Mouse (Mus musculus) intestine, embryonic 14.5 days (tissue): ENCODE measurements around the gene Slc26a1. TPM values are rescaled to one million over a fixed set of nuclear protein-coding genes. Genes with fewer than 3 reads are reported as not detected.

ENCODE experiments used
- ATAC-seq: fragments of 200-750 bp; cut with Nextera tagmentation; replicated peaks from 2 replicates; pipeline ENCODE4 v1.8.0; 2017; ENCODE audit warnings: low read depth, moderate number of reproducible peaks, moderate TSS enrichment, moderate library complexity; ENCODE audit not compliant: low FRiP score, low TSS enrichment
- DNase-seq: peaks from one replicate; pipeline ENCODE4 v3.0.0-alpha.2; 2018; ENCODE audit warnings: low spot score
- H3K27ac ChIP-seq: fragments of 300-500 bp; sonication (generic); 2 replicates; pipeline ENCODE4 v1.5.1; 2014; ENCODE audit warnings: low read depth, mild to moderate bottlenecking, control low read depth
- H3K27me3 ChIP-seq: fragments of 300-500 bp; sonication (generic); replicated peaks from 2 replicates; pipeline ENCODE4 v1.6.1; 2014; ENCODE audit warnings: low read length, control low read depth; ENCODE audit not compliant: control insufficient read depth, insufficient read depth
- H3K36me3 ChIP-seq: fragments of 300-500 bp; sonication (generic); 2 replicates; pipeline ENCODE4 v1.6.1; 2014; ENCODE audit warnings: low read length, control low read depth; ENCODE audit not compliant: control insufficient read depth, insufficient read depth
- H3K4me1 ChIP-seq: fragments of 300-500 bp; sonication (generic); replicated peaks from 2 replicates; pipeline ENCODE4 v1.6.1; 2014; ENCODE audit warnings: low read length, control low read depth, mixed read lengths; ENCODE audit not compliant: control insufficient read depth, insufficient read depth
- H3K4me2 ChIP-seq: fragments of 300-500 bp; sonication (generic); 2 replicates; pipeline ENCODE4 v1.6.1; 2014; ENCODE audit warnings: low read length
- H3K4me3 ChIP-seq: fragments of 300-500 bp; sonication (generic); 2 replicates; pipeline ENCODE4 v1.5.1; 2014; ENCODE audit warnings: low read depth, low read length, control low read depth, mixed read lengths
- H3K9ac ChIP-seq: fragments of 300-500 bp; sonication (generic); 2 replicates; pipeline ENCODE4 v1.6.1; 2014; ENCODE audit warnings: mild to moderate bottlenecking, low read length
- H3K9me3 ChIP-seq: fragments of 300-500 bp; sonication (generic); 2 replicates; pipeline ENCODE4 v1.6.1; 2016; ENCODE audit warnings: low read length, control low read depth; ENCODE audit not compliant: control insufficient read depth
- WGBS: fragments of 180-500 bp; shearing (Covaris S2); extraction: QIAGEN DNeasy Blood & Tissue Kit; methylation state at CpG from one replicate; pipeline ENCODE4 v1.1.7; 2014; 5-methylcytosine and 5-hydroxymethylcytosine counted together
- polyA plus RNA-seq: library from polyadenylated mRNA; unstranded; fragments of >200 nt; fragmentation: Nextera tagmentation; extraction: Ambion mirVana; gene quantifications from 2 replicates; pipeline ENCODE4 v1.2.1, GENCODE M21; 2014

The Slc26a1 gene
- polyA plus RNA-seq, 1 experiment from 2014 or later: 1.2 TPM

- H3K27me3 ChIP-seq: no peaks in the 10 kb centered on the region
- ATAC-seq (no peak), DNase-seq (peak; percentile 38)
- H3K36me3 ChIP-seq: peaks cover 51% of the 10 kb centered on the region
- no peak overlapping the region for H3K9ac ChIP-seq
- H3K9me3 ChIP-seq: no peaks in the 10 kb centered on the region
- H3K4me3 ChIP-seq: no peak overlapping the region
- no peak overlapping the region for H3K4me2 ChIP-seq
- WGBS: 92% methylated on average over 15 of the region's 15 CpGs
- peaks cover 5% of the 10 kb centered on the region for H3K4me1 ChIP-seq
- H3K27ac ChIP-seq: no peak overlapping the region
Observed at GRCm38 (mm10) chr5:108655891-108656650, 19.3 kb downstream of the Slc26a1 start.

GRCm38 (mm10) chr5:108655381-108655780, 20.0 kb downstream of the Slc26a1 start:
- Histone ChIP-seq H3K9me3 (no peaks in the 10 kb centered on the region), H3K27me3 (no peaks in the 10 kb centered on the region), H3K4me1 (peaks cover 5% of the 10 kb centered on the region), H3K36me3 (peaks cover 55% of the 10 kb centered on the region), H3K4me2 (no peak overlapping the region), H3K9ac (no peak overlapping the region), H3K27ac (no peak overlapping the region), H3K4me3 (no peak overlapping the region)
- ATAC-seq: no peak
- WGBS: 92% methylated on average over 9 of the region's 9 CpGs
- DNase-seq: no peak

- no peaks in the 10 kb centered on the region for H3K27me3 ChIP-seq
- H3K27ac ChIP-seq: no peak overlapping the region
- peaks cover 58% of the 10 kb centered on the region for H3K36me3 ChIP-seq
- no peak for DNase-seq
- no peak overlapping the region for H3K4me2 ChIP-seq
- 95% methylated on average over 10 of the region's 10 CpGs for WGBS
- H3K4me1 ChIP-seq: peaks cover 1% of the 10 kb centered on the region; the same call in 1 of the 2 replicates
- H3K4me3 ChIP-seq: no peak overlapping the region
- H3K9ac ChIP-seq: no peak overlapping the region
- no peak for ATAC-seq
- no peaks in the 10 kb centered on the region for H3K9me3 ChIP-seq
Observed at GRCm38 (mm10) chr5:108654444-108654990, 20.9 kb downstream of the Slc26a1 start.

GRCm38 (mm10) chr5:108653341-108653740, 22.0 kb downstream of the Slc26a1 start:
- Histone ChIP-seq H3K27ac (no peak overlapping the region), H3K36me3 (peaks cover 70% of the 10 kb centered on the region)
- no peak for DNase-seq

GRCm38 (mm10) chr5:108651823-108652222, 23.5 kb downstream of the Slc26a1 start:
- no peak for DNase-seq
- H3K27me3 ChIP-seq: no peaks in the 10 kb centered on the region
- H3K9me3 ChIP-seq: no peaks in the 10 kb centered on the region
- H3K27ac ChIP-seq: no peak overlapping the region
- peaks cover 74% of the 10 kb centered on the region for H3K36me3 ChIP-seq
- 59% methylated on average over 1 of the region's 1 CpGs for whole genome bisulfite sequencing
- H3K9ac ChIP-seq: no peak overlapping the region
- peak; percentile 49; the same call in 1 of the 2 replicates for ATAC-seq
- no peaks in the 10 kb centered on the region for H3K4me1 ChIP-seq
- H3K4me2 ChIP-seq: no peak overlapping the region
- no peak overlapping the region for H3K4me3 ChIP-seq

More at GRCm38 (mm10) chr5:108653341-108653740, 22.0 kb downstream of the Slc26a1 start:
- Histone ChIP-seq H3K27me3 (no peaks in the 10 kb centered on the region), H3K9ac (no peak overlapping the region), H3K9me3 (no peaks in the 10 kb centered on the region), H3K4me3 (no peak overlapping the region), H3K4me1 (no peaks in the 10 kb centered on the region), H3K4me2 (no peak overlapping the region)
- 89% methylated on average over 6 of the region's 6 CpGs for WGBS
- no peak for ATAC-seq

GRCm38 (mm10) chr5:108651136-108651720, 24.1 kb downstream of the Slc26a1 start:
- Histone ChIP-seq H3K4me3 (no peak overlapping the region), H3K27me3 (no peaks in the 10 kb centered on the region), H3K9me3 (no peaks in the 10 kb centered on the region), H3K9ac (no peak overlapping the region), H3K4me1 (no peaks in the 10 kb centered on the region), H3K36me3 (peaks cover 76% of the 10 kb centered on the region), H3K4me2 (no peak overlapping the region), H3K27ac (no peak overlapping the region)
- no peak; the same call in 1 of the 2 replicates for ATAC-seq
- 80% methylated on average over 5 of the region's 5 CpGs for WGBS
- DNase-seq: no peak

- Histone ChIP-seq H3K9ac (no peak overlapping the region; the same call in 1 of the 2 replicates), H3K9me3 (no peaks in the 10 kb centered on the region), H3K36me3 (peaks cover 78% of the 10 kb centered on the region), H3K27ac (no peak overlapping the region), H3K4me3 (no peak overlapping the region), H3K27me3 (no peaks in the 10 kb centered on the region), H3K4me2 (no peak overlapping the region), H3K4me1 (no peaks in the 10 kb centered on the region)
- DNase-seq (no peak), ATAC-seq (no peak)
- WGBS: 92% methylated on average over 7 of the region's 7 CpGs
Observed at GRCm38 (mm10) chr5:108650341-108650740, 25.0 kb downstream of the Slc26a1 start.

- H3K9me3 ChIP-seq: no peaks in the 10 kb centered on the region
- no peak overlapping the region for H3K4me2 ChIP-seq
- ATAC-seq (no peak), DNase-seq (no peak)
- H3K4me1 ChIP-seq: no peaks in the 10 kb centered on the region
- WGBS: 87% methylated on average over 11 of the region's 11 CpGs
- no peak overlapping the region for H3K9ac ChIP-seq
- H3K4me3 ChIP-seq: no peak overlapping the region
- H3K36me3 ChIP-seq: peaks cover 78% of the 10 kb centered on the region
- H3K27ac ChIP-seq: no peak overlapping the region
- H3K27me3 ChIP-seq: no peaks in the 10 kb centered on the region
Observed at GRCm38 (mm10) chr5:108648937-108649576, 26.3 kb downstream of the Slc26a1 start.
